Mouse (Mus musculus) thymus, postnatal 14 days (tissue): ENCODE results near the gene Farp2.
"Not testable (repeated sequence)": the region's sequence is repeated elsewhere in the genome, so short reads cannot be mapped to it uniquely, and the experiment has no call there.

Experiments used
- DNase-seq: peaks from one replicate; pipeline ENCODE4 v3.0.0; 2021

Gene Farp2

GRCm38 (mm10) chr1:93511585-93512350, at the start of gene Farp2:
Farp2 (plus strand) TSS chr1:93512079.
- peak; percentile 95 for DNase-seq

- no peak for DNase-seq
Observed at GRCm38 (mm10) chr1:93465066-93465465, 46.8 kb upstream of the Farp2 start.

GRCm38 (mm10) chr1:93465746-93466145, 46.1 kb upstream of the Farp2 start:
- DNase-seq = peak; percentile 41

GRCm38 (mm10) chr1:93468626-93469025, 43.3 kb upstream of the Farp2 start:
- DNase-seq = no peak

- no peak for DNase-seq
Observed at GRCm38 (mm10) chr1:93475694-93476093, 36.2 kb upstream of the Farp2 start.

- peak; percentile 98 for DNase-seq
Observed at GRCm38 (mm10) chr1:93477758-93478585, 33.9 kb upstream of the Farp2 start.

- peak; percentile 100 for DNase-seq
Observed at GRCm38 (mm10) chr1:93478586-93479475, 33.0 kb upstream of the Farp2 start, which contains the start of gene Hdlbp. Hdlbp (minus strand) TSS chr1:93478815.

GRCm38 (mm10) chr1:93479476-93480083, 32.3 kb upstream of the Farp2 start:
- no peak for DNase-seq

- not testable (repeated sequence) for DNase-seq
Observed at GRCm38 (mm10) chr1:93486302-93486701, 25.6 kb upstream of the Farp2 start.

- DNase-seq = no peak
Observed at GRCm38 (mm10) chr1:93495312-93495711, 16.6 kb upstream of the Farp2 start.

- peak; percentile 28 for DNase-seq
Observed at GRCm38 (mm10) chr1:93506944-93507676, 4.8 kb upstream of the Farp2 start.

GRCm38 (mm10) chr1:93508576-93508975, 3.3 kb upstream of the Farp2 start:
- DNase-seq = not testable (repeated sequence)

GRCm38 (mm10) chr1:93512351-93512690, 442 bp downstream of the Farp2 start:
- DNase-seq = no peak

- DNase-seq = no peak
Observed at GRCm38 (mm10) chr1:93513221-93513620, 1.3 kb downstream of the Farp2 start.

GRCm38 (mm10) chr1:93521491-93521890, 9.6 kb downstream of the Farp2 start:
- no peak for DNase-seq

- no peak for DNase-seq
Observed at GRCm38 (mm10) chr1:93522325-93522724, 10.4 kb downstream of the Farp2 start.

GRCm38 (mm10) chr1:93529801-93530200, 17.9 kb downstream of the Farp2 start:
- DNase-seq = no peak

- no peak for DNase-seq
Observed at GRCm38 (mm10) chr1:93537227-93537626, 25.3 kb downstream of the Farp2 start.

- DNase-seq = no peak
Observed at GRCm38 (mm10) chr1:93543196-93543595, 31.3 kb downstream of the Farp2 start.

- no peak for DNase-seq
Observed at GRCm38 (mm10) chr1:93547286-93547685, 35.4 kb downstream of the Farp2 start.

- DNase-seq = no peak
Observed at GRCm38 (mm10) chr1:93551427-93551826, 39.5 kb downstream of the Farp2 start.

- DNase-seq = no peak
Observed at GRCm38 (mm10) chr1:93563224-93563623, 51.3 kb downstream of the Farp2 start.
